Mouse (Mus musculus): ENCODE results near the gene Igsf10.

- no peak for TF ChIP-seq EP300 (IDR thresholded peaks at IDR 0.05; ENCODE audit: low read depth)
- no peak for TF ChIP-seq CTCF (IDR thresholded peaks at IDR 0.05; ENCODE audit: low read depth)
Observed at GRCm38 (mm10) chr3:59360102-59360501, 15.9 kb upstream of the Igsf10 start.

All from liver, postnatal 0 days (tissue).